Mouse (Mus musculus) brain, embryonic 14.5 days (tissue): Measurements from ENCODE around the gene Babam1.

Source experiments
- CTCF ChIP-seq: fragments of 200-500 bp; IDR thresholded peaks from 2 replicates; pipeline ENCODE4 v1.5.1; 2012; ENCODE audit warnings: inconsistent platforms, mild to moderate bottlenecking, moderate library complexity, borderline replicate concordance; ENCODE audit not compliant: insufficient read depth, insufficient read length; ENCODE audit errors: extremely low read depth
- POLR2A ChIP-seq: fragments of 200-500 bp; IDR thresholded peaks from 2 replicates; pipeline ENCODE4 v1.6.1; 2012; ENCODE audit warnings: mild to moderate bottlenecking, inconsistent platforms, borderline replicate concordance; ENCODE audit not compliant: poor library complexity, insufficient read depth, insufficient read length, severe bottlenecking; ENCODE audit errors: extremely low read depth

DNA sequence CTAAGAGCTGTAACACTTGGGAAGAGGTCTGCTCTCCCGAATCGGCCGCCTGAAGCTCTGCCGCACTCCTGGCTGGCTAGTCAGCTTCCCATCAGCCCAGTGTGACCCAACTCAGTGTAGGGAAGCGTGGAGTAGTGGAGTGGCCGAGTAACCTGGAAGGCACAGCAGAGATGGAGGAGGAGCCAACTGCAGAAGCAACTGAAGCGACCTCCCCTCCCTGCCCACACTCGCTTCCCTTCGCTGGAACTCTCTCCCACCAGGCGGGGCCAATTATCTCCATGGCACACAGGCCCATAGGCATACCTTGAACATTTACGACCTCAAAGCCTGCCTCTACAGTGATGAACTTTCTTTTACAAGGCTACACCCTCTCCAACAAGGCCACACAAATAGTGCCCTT lies 55.1 kb downstream of the Babam1 start:
- TF ChIP-seq POLR2A (no peak), CTCF (no peak)
